Mouse (Mus musculus) ES-E14 (cell line): ENCODE results near the gene Sox1. TPM values are rescaled to one million over a fixed set of nuclear protein-coding genes. Genes with fewer than 3 reads are reported as not detected.

Source experiments
- DNase-seq: peaks from one replicate; pipeline ENCODE4 v3.0.0-alpha.2; 2013; ENCODE audit warnings: low read depth, low spot score
- H3K27ac ChIP-seq: 2 replicates; pipeline ENCODE4 v1.5.1; 2012; ENCODE audit warnings: low read depth, mild to moderate bottlenecking, low read length, moderate library complexity, mixed read lengths; ENCODE audit not compliant: poor library complexity, insufficient read depth, severe bottlenecking
- H3K36me3 ChIP-seq: 2 replicates; pipeline ENCODE4 v1.6.1; 2012; ENCODE audit warnings: mild to moderate bottlenecking, low read length, moderate library complexity, mixed read lengths; ENCODE audit not compliant: control insufficient read depth, poor library complexity, insufficient read depth, severe bottlenecking
- H3K4me1 ChIP-seq, 2 experiments: fragments of 150-350 bp in 1 of 2; sonication (generic) in 1 of 2; 2 replicates each; pipeline ENCODE4 v1.6.1; 2012; ENCODE audit warnings: low read length in 2 of 2, mild to moderate bottlenecking in 1 of 2, mixed read lengths in 1 of 2; ENCODE audit not compliant: control insufficient read depth in 2 of 2, insufficient read depth in 2 of 2, poor library complexity in 1 of 2
- H3K4me3 ChIP-seq, 2 experiments: fragments of 150-350 bp in 1 of 2; sonication (generic) in 1 of 2; 2 replicates each; pipeline ENCODE4 v1.5.1; 2012; ENCODE audit warnings: low read length in 2 of 2, low read depth in 1 of 2, mild to moderate bottlenecking in 1 of 2, mixed read lengths in 1 of 2; ENCODE audit not compliant: insufficient read depth in 1 of 2, poor library complexity in 1 of 2, severe bottlenecking in 1 of 2
- H3K9ac ChIP-seq: 2 replicates; pipeline ENCODE4 v1.6.1; 2012; ENCODE audit warnings: low read depth, mild to moderate bottlenecking, low read length, mixed read lengths; ENCODE audit not compliant: poor library complexity, insufficient read depth, severe bottlenecking
- H3K9me3 ChIP-seq: fragments of 150-350 bp; sonication (generic); 2 replicates; pipeline ENCODE4 v1.6.1; 2012; ENCODE audit warnings: low read depth, mild to moderate bottlenecking, low read length; ENCODE audit not compliant: control insufficient read depth, insufficient read depth
- CHD2 ChIP-seq: IDR thresholded peaks from 2 replicates; pipeline ENCODE4 v1.6.1; 2014; ENCODE audit warnings: mild to moderate bottlenecking, low read depth, low read length, inconsistent platforms
- HCFC1 ChIP-seq: IDR thresholded peaks from 2 replicates; pipeline ENCODE4 v1.6.1; 2012; ENCODE audit warnings: low read length, inconsistent platforms, borderline replicate concordance; ENCODE audit not compliant: insufficient read depth
- MAFK ChIP-seq: IDR thresholded peaks from 2 replicates; pipeline ENCODE4 v1.6.1; 2014; ENCODE audit warnings: mild to moderate bottlenecking, low read depth, low read length, inconsistent platforms; ENCODE audit not compliant: insufficient read depth
- ZC3H11A ChIP-seq: IDR thresholded peaks from 2 replicates; pipeline ENCODE4 v1.6.1; 2012; ENCODE audit warnings: low read depth, mild to moderate bottlenecking, inconsistent platforms, low read length, borderline replicate concordance
- ZNF384 ChIP-seq: IDR thresholded peaks from 2 replicates; pipeline ENCODE4 v1.6.1; 2012; ENCODE audit warnings: low read depth, low read length, inconsistent platforms
- in situ Hi-C, 2 experiments: fragments of 600-800 bp; cut with MboI; formaldehyde crosslinking; loops; one replicate each; pipeline ENCODE4 v1.15.1; 2025; ENCODE audit warnings: low sequenced_read_pairs in 2 of 2, inconsistent platforms in 1 of 2; ENCODE audit not compliant: unreplicated experiment in 2 of 2
- total RNA-seq: library from RNA; depleted of rRNA; stranded (reverse); fragments of 300-350 nt; gene quantifications from 2 replicates; pipeline ENCODE4 v1.2.3, GENCODE M21; 2012

Gene Sox1
- total RNA-seq, 1 experiment = 1.0 TPM

GRCm38 (mm10) chr8:12349591-12349990 is 45.5 kb upstream of the Sox1 start:
- no peak overlapping the region for H3K9ac ChIP-seq
- H3K36me3 ChIP-seq = no peaks in the 10 kb centered on the region
- H3K27ac ChIP-seq = no peak overlapping the region
- in situ Hi-C loops = no loop called here
- no peak overlapping the region for H3K4me3 ChIP-seq
- no peak for DNase-seq
- no peak for TF ChIP-seq HCFC1
- no peak for TF ChIP-seq ZC3H11A
- TF ChIP-seq ZNF384 = no peak
- TF ChIP-seq CHD2 = no peak
- TF ChIP-seq MAFK = no peak
- no peaks in the 10 kb centered on the region for H3K9me3 ChIP-seq
- H3K4me1 ChIP-seq = 0 out of 4 replicates have a peak, but pooled peaks cover 0 to 2% of the 10 kb centered on the region in 2 experiments

GRCm38 (mm10) chr8:12351121-12351520 is 44.0 kb upstream of the Sox1 start:
- no peak for DNase-seq
- Histone ChIP-seq H3K4me3 (no peak overlapping the region), H3K9ac (no peak overlapping the region), H3K9me3 (no peaks in the 10 kb centered on the region), H3K4me1 (no peaks in the 10 kb centered on the region), H3K27ac (no peak overlapping the region), H3K36me3 (no peaks in the 10 kb centered on the region)
- in situ Hi-C loops = loop anchor here in 1 of 2 experiments (25.0 kb wide), 1 partner anchor 364 kb away; no protein-coding TSS in a partner anchor
- TF ChIP-seq ZC3H11A (no peak), ZNF384 (no peak), CHD2 (no peak), MAFK (no peak), HCFC1 (no peak)

DNA sequence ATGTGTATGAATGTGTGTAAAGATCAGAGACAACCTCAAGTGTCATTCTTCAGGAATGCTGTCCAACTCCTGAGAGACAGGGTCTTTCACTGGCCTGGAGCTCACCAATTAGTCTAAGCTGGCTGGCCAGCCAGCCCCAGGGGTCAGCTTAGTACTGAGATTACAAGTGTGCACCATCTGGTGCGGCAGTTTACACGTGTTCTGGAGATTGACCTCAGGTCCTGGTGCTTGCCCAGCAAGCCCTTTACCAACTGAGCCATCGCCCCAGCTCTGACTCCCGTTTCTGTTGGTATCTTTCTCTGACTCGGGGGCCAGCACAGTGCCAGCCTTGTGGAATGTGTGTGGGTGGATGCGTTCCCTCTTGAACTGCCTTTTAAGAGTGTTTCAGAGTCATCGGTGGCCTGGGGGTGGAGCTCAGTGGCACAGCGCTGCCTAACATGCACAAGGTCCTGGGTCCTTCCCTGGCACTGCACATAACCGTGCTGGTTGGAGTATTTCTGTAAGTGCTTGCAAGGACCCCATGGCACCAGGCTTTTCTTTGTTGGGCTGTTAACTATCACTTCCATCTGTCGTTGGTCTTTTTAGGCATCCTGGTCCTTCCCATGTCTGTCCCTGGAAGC is 40.6 kb upstream of the Sox1 start:
- no peak for DNase-seq
- H3K9me3 ChIP-seq = no peaks in the 10 kb centered on the region
- in situ Hi-C loops = loop anchor here in 1 of 2 experiments (25.0 kb wide), 1 partner anchor 367 kb away; no protein-coding TSS in a partner anchor
- H3K9ac ChIP-seq = no peak overlapping the region
- no peaks in the 10 kb centered on the region for H3K36me3 ChIP-seq
- TF ChIP-seq HCFC1 (no peak), CHD2 (no peak), ZNF384 (no peak), MAFK (no peak), ZC3H11A (no peak)
- H3K4me1 ChIP-seq = no peaks in the 10 kb centered on the region
- no peak overlapping the region for H3K27ac ChIP-seq
- no peak overlapping the region for H3K4me3 ChIP-seq

DNA sequence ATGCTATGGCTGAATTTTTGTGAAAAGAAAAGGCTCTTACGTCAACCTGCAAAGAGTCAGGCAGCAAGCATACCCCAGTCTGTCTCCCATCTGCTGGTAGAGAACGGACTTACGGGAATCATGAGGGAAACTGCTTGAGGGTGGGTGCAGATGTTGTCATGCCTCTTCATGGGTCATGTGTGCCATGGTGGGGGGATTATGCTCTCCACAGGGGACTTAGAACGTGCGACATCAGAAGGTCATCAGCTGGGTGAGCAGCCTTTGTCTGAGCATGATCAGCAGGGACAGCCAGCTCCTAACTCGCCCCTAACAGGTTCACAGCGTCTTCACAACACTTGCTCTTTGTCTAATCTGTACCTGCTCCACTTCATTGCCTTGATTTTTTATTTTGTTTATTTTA is 26.9 kb upstream of the Sox1 start:
- Histone ChIP-seq H3K9ac (no peak overlapping the region), H3K4me1 (no peaks in the 10 kb centered on the region), H3K9me3 (no peaks in the 10 kb centered on the region), H3K4me3 (no peak overlapping the region), H3K36me3 (no peaks in the 10 kb centered on the region), H3K27ac (no peak overlapping the region)
- no peak for DNase-seq
- in situ Hi-C loops = loop anchor here in 1 of 2 experiments (25.0 kb wide), 1 partner anchor 381 kb away; no protein-coding TSS in a partner anchor
- TF ChIP-seq HCFC1 = no peak
- no peak for TF ChIP-seq ZNF384

DNA sequence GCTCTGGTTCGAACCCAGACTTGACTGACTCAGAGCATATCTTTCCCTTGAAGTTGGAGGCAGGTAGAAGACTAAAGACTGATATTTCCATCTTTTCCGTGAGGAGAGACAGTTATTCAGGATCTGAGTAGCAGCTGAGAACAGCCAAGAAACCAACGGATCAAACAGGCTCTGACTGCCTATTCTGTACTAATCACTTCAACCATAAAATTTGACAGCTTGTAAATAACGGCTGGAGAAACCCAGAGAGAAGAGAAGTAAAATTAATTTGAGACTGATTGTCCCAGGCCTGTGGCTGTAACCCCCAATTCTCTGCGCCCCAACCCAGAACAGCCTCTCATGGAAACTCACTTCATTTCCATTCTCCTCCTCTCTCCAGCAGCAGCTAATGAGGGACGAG is 26.2 kb upstream of the Sox1 start:
- Histone ChIP-seq H3K9ac (no peak overlapping the region), H3K4me3 (no peak overlapping the region), H3K4me1 (no peaks in the 10 kb centered on the region), H3K27ac (no peak overlapping the region), H3K36me3 (no peaks in the 10 kb centered on the region), H3K9me3 (no peaks in the 10 kb centered on the region)
- no peak for DNase-seq
- in situ Hi-C loops = loop anchor here in 1 of 2 experiments (25.0 kb wide), 1 partner anchor 382 kb away; no protein-coding TSS in a partner anchor
- TF ChIP-seq HCFC1 = no peak
- no peak for TF ChIP-seq ZNF384
- no peak for TF ChIP-seq CHD2
- no peak for TF ChIP-seq MAFK
- no peak for TF ChIP-seq ZC3H11A
